Mouse (Mus musculus) neural tube, embryonic 10.5 days (tissue): ENCODE measurements at regions not wholly inside any gene's neighbourhood (a gene's known extent, or its start where the extent isn't known, plus 50 kb on each side); places are given as distances from the start of the nearest gene placed in this dataset.
A peak's percentile ranks its signal among the peaks of the same experiment; 100 is the strongest.

ENCODE experiments used
- DNase-seq: peaks from one replicate; pipeline ENCODE4 v3.0.0-alpha.2; 2017; ENCODE audit warnings: low spot score; ENCODE audit errors: extremely low spot score

GRCm38 (mm10) chr4:30408525-30408924 is 1555.4 kb upstream of the Map3k7 start:
- no peak for DNase-seq

- DNase-seq, result no peak
Observed at GRCm38 (mm10) chr4:30447644-30448043, 1516.3 kb upstream of the Map3k7 start.

DNA sequence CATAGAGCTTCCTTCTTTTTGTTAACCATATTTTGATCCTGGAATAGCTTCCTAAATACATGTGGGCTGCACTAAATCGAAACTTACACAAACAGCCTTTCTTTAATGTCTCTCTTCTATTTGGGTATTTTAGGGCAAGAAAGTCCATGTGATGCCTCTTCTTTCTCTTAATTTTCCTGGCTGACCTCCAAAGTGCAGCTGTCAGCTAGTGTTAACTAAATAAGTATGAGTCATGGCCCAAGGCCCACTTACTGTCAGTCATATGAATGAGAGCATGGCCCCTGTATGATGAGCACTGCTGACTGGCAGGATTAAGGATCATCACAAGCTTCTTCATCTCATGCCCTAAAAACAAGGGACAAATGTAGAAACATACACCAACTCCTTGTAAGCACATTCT is 1513.5 kb upstream of the Map3k7 start:
- DNase-seq, result no peak

DNA sequence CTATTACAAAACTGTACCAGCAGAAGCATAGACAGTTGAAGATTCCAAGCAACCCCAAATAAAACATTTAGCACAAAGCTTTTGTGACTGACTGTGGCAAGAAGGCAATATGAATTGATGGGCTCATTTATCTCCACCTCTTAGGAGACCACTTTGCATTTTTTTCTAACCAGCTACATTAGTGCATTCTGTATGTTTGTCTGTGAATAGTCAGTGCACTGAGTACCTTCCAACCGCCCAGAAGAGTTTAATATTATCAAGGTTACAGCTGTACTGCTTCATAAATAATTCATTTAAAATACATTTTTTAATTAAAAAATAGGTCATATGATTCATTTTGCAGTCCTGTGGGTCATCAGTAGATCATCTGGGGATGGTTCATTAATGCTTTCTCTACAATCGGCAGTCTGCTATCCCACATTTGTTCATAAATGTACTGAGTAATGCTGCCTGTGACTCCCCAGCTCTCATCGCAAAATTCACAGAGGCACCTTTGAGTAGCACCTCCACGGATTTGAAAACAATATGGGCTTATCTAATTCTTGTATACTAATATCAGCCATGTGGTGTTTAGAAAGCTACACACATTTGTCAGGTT is 1496.5 kb upstream of the Map3k7 start:
- no peak for DNase-seq

- no peak for DNase-seq
Observed at GRCm38 (mm10) chr4:30476621-30477020, 1487.3 kb upstream of the Map3k7 start.

DNA sequence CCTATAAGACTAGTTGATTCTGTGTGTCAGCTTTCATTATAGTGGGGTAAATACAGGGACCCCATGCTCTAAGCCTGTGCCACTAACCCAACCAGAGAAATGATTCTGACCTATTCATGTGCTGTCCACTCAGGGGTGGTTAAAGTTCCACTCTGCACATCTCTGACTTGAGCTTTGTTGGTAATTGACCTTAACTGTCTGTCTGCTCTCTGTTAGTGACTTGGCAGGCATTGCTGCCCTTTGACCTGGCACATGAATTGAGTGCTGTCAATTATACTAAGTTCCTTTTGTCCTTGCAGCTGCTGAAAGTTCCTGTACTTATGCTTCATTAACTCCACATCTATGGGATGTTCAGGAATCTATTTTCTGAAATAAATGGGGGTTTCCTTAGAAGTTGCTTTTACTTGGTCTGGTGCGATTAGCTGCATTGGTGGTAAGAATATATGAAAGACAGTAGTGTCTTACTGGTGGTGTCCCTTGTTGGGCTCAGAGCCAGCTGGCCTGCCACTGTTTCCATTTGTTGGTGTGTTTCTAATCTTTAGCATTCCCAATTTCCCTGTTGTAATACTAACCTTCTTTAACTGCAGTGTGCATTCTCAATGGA is 1463.7 kb upstream of the Map3k7 start:
- DNase-seq, result peak; percentile 14
